Mouse (Mus musculus) cerebellum, adult 2 months (tissue): Measurements from ENCODE around the gene Cdkn2b. TPM values are rescaled to one million over a fixed set of nuclear protein-coding genes. Genes with fewer than 3 reads are reported as not detected.

ENCODE experiments used
- DNase-seq, 2 experiments: peaks; one replicate each; pipeline ENCODE4 v3.0.0; 2021
- H3K27ac ChIP-seq: fragments of 200-500 bp; 2 replicates; pipeline ENCODE4 v1.5.1; 2012; ENCODE audit warnings: low read length, control low read depth, inconsistent platforms; ENCODE audit not compliant: insufficient read depth
- H3K27me3 ChIP-seq: fragments of 200-500 bp; 2 replicates; pipeline ENCODE4 v1.6.1; 2012; ENCODE audit warnings: inconsistent platforms, mild to moderate bottlenecking, low read length, moderate library complexity; ENCODE audit not compliant: control insufficient read depth, insufficient read depth
- H3K4me1 ChIP-seq: fragments of 200-500 bp; 2 replicates; pipeline ENCODE4 v1.6.1; 2011; ENCODE audit warnings: low read length; ENCODE audit not compliant: control insufficient read depth, insufficient read depth
- H3K4me3 ChIP-seq: fragments of 200-500 bp; replicated peaks from 2 replicates; pipeline ENCODE3; 2011; ENCODE audit warnings: mild to moderate bottlenecking, low read depth, low read length, control low read depth; ENCODE audit not compliant: insufficient read depth
- CTCF ChIP-seq: fragments of 200-500 bp; IDR thresholded peaks from 2 replicates; pipeline ENCODE4 v1.5.1; 2011; ENCODE audit warnings: low read depth, mild to moderate bottlenecking, control low read depth, low read length, moderate library complexity, borderline replicate concordance; ENCODE audit not compliant: insufficient read depth
- POLR2A ChIP-seq: fragments of 200-500 bp; IDR thresholded peaks from 2 replicates; pipeline ENCODE4 v1.6.1; 2011; ENCODE audit warnings: low read length, control low read depth, borderline replicate concordance; ENCODE audit not compliant: insufficient read depth
- WGBS: fragments of 180-500 bp; shearing (Covaris S2); methylation state at CpG from one replicate; pipeline ENCODE4 v1.1.7; 2018; 5-methylcytosine and 5-hydroxymethylcytosine counted together
- polyA plus RNA-seq: library from polyadenylated mRNA; depleted of rRNA; stranded (reverse); fragments of >200 nt; gene quantifications from 2 replicates; pipeline ENCODE4 v1.2.3, GENCODE M21; 2012; rRNA removed

Cdkn2b gene
- 1.3 and 1.4 TPM in 2 replicates for polyA plus RNA-seq

- 2% methylated on average over 61 of the region's 61 CpGs for WGBS
- H3K27ac ChIP-seq, result no peak within 1 kb of the TSS
- H3K4me3 ChIP-seq, result peak within 1 kb of the TSS; percentile 27
- peak; percentile 60 to 69 for DNase-seq
- TF ChIP-seq POLR2A (no peak), CTCF (peak; percentile 45; the same call in 1 of the 2 replicates)
- peaks cover 14% of the 10 kb centered on the region; the same call in 1 of the 2 replicates for H3K27me3 ChIP-seq
- H3K4me1 ChIP-seq, result no peaks in the 10 kb centered on the region
These were observed at the start of gene Cdkn2b for GRCm38 (mm10) chr4:89310491-89311254. TSS of gene Cdkn2b (minus strand) at chr4:89311039.

- 43% methylated on average over 3 of the region's 3 CpGs for WGBS
These were observed 49.5 kb upstream of the Cdkn2b start for GRCm38 (mm10) chr4:89360349-89360748.

GRCm38 (mm10) chr4:89359506-89359905 lies 48.7 kb upstream of the Cdkn2b start:
- no peak overlapping the region for H3K4me3 ChIP-seq
- H3K27ac ChIP-seq, result no peak overlapping the region
- no peaks in the 10 kb centered on the region for H3K27me3 ChIP-seq
- no peaks in the 10 kb centered on the region for H3K4me1 ChIP-seq
- 93% methylated on average over 6 of the region's 6 CpGs for WGBS
- no peak for TF ChIP-seq POLR2A
- no peak for TF ChIP-seq CTCF
- DNase-seq, result no peak

More at GRCm38 (mm10) chr4:89360349-89360748, 49.5 kb upstream of the Cdkn2b start:
- H3K27me3 ChIP-seq, result no peaks in the 10 kb centered on the region
- peak in 1 of 2 experiments; percentile 11 for DNase-seq
- H3K27ac ChIP-seq, result no peak overlapping the region
- no peaks in the 10 kb centered on the region for H3K4me1 ChIP-seq
- H3K4me3 ChIP-seq, result no peak overlapping the region
- no peak for TF ChIP-seq CTCF
- no peak for TF ChIP-seq POLR2A

GRCm38 (mm10) chr4:89353935-89354334 lies 43.1 kb upstream of the Cdkn2b start:
- Histone ChIP-seq H3K27me3 (no peaks in the 10 kb centered on the region), H3K4me1 (no peaks in the 10 kb centered on the region), H3K27ac (no peak overlapping the region), H3K4me3 (no peak overlapping the region)
- DNase-seq, result no peak
- TF ChIP-seq CTCF (no peak), POLR2A (no peak)
- whole genome bisulfite sequencing, result 56% methylated on average over 9 of the region's 9 CpGs

- Histone ChIP-seq H3K27ac (no peak overlapping the region), H3K4me1 (no peaks in the 10 kb centered on the region), H3K4me3 (no peak overlapping the region), H3K27me3 (no peaks in the 10 kb centered on the region)
- no peak for DNase-seq
- WGBS, result 91% methylated on average over 3 of the region's 3 CpGs
- TF ChIP-seq POLR2A (no peak), CTCF (no peak)
These were observed 42.3 kb upstream of the Cdkn2b start for GRCm38 (mm10) chr4:89353071-89353582.

GRCm38 (mm10) chr4:89351474-89351873 lies 40.6 kb upstream of the Cdkn2b start:
- H3K27me3 ChIP-seq, result no peaks in the 10 kb centered on the region
- TF ChIP-seq POLR2A (no peak), CTCF (no peak)
- DNase-seq, result no peak
- no peak overlapping the region for H3K27ac ChIP-seq
- 83% methylated on average over 5 of the region's 5 CpGs for WGBS
- no peaks in the 10 kb centered on the region for H3K4me1 ChIP-seq
- no peak overlapping the region for H3K4me3 ChIP-seq

- WGBS, result 81% methylated on average over 6 of the region's 6 CpGs
- DNase-seq, result no peak
- Histone ChIP-seq H3K27me3 (no peaks in the 10 kb centered on the region), H3K4me1 (no peaks in the 10 kb centered on the region), H3K4me3 (no peak overlapping the region), H3K27ac (no peak overlapping the region)
- no peak for TF ChIP-seq POLR2A
- no peak for TF ChIP-seq CTCF
These were observed 40.2 kb upstream of the Cdkn2b start for GRCm38 (mm10) chr4:89350938-89351451.

- no peak overlapping the region for H3K27ac ChIP-seq
- H3K27me3 ChIP-seq, result no peaks in the 10 kb centered on the region
- no peaks in the 10 kb centered on the region for H3K4me1 ChIP-seq
- 68% methylated on average over 9 of the region's 9 CpGs for WGBS
- no peak for TF ChIP-seq POLR2A
- TF ChIP-seq CTCF, result no peak
- no peak for DNase-seq
- H3K4me3 ChIP-seq, result no peak overlapping the region
These were observed 39.6 kb upstream of the Cdkn2b start for GRCm38 (mm10) chr4:89350391-89350790.
